Mouse (Mus musculus): ENCODE results near the gene Gm1123.
A peak's percentile ranks its signal among the peaks of the same experiment; 100 is the strongest.

Gm1123 gene

DNA sequence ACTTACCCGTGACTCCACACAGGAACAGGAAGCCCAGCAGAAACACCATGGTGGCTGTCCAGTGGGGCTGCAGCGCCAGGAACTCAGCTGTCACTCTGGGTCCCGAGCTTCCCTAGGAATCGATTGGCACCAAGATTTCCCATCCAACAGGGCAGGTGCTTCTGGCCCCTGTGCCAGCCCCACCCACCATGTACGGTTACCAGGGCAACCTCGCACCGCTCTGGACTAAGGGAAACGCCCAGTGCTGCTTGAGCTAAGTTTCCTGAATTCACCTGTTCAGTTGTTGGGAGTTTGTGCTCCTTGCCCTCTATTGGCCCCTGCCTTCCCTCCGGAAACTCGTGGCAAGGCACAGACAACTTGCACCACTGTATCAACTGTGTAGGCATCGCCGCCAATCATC, at the start of gene Gm1123:
Gene Gm1123 (minus strand): TSS at position 141 of the 400 bp plus-strand sequence.
- no peak for DNase-seq (ENCODE audit: low spot score in 2 of 2)

DNA sequence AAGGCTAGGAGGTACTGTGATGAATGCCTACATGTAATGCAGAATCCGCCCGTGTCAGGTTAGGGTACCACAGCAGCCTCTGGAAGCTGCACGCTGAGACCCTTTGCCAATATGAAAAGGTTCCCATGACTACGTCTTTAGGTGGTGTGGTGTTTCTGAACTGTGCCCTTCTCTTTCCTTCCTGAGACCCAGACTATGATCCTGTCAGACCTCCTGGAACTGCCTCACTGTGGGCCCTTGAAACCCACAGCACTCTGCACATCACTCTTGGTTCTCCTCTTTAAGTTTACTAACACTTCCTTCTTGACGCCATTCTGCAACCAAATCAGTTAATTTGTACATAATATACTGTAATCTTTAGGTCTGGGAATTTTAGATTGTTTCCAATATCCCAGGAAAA, 46.2 kb upstream of the Gm1123 start:
- no peak for DNase-seq (ENCODE audit: low spot score in 2 of 2)

DNA sequence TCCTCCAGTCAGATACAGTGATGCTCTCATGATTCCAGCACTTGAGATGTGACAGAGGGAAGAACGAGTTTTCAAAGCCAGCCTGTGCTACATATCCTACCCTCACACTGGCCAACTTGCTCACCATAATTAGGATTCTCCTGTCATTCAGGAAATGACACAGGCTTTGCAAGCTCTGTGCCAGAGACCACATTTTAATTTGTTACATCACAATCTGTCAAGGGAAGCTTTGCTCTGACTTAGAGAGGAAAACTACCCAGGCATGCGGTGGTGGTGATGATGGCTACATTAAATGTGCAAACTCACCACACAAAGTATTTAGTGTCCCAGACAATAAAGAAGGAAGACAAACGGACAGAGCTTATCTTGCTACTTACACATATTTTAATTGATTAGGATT, 45.8 kb upstream of the Gm1123 start:
- no peak for DNase-seq (ENCODE audit: low spot score in 2 of 2)

DNA sequence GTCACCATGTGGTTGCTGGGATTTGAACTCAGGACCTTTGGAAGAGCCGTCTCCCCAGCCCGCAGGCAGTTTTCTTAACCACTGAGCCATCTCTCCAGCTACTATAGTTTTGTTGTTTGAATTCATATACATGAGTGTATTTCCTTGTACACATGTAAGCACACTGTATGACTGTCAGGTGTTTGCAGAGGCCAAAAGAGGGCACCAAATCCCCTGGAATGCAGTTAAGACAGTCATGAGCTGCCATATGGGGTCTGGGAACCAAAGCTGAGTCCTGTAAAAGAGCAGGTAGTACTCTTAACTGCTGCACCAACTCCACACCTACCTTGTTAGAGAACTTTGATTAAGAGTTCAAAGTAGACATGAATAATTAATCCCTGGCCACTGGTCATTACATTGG, 45.1 kb upstream of the Gm1123 start:
- DNase-seq (ENCODE audit: low spot score in 2 of 2), result no peak

DNA sequence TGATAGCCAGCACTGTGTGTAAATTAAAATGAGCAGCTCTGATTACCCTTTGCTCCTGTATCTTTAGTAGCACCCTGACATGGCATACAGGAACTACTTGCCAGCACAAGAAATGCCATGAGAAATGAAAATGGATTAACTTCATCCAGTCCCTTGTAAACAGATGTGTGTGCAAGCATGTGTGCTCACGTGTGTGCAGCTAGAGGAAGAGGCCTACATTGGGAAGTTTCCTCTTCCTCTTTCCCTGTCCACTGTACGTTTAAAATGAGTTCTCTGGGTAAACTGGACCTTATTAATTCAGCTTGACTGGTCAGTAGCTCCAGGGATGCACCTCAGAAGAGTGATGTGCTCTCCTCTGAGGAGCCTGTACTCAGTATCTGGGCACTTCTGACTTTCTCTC, 38.9 kb upstream of the Gm1123 start:
- no peak for DNase-seq (ENCODE audit: low spot score in 2 of 2)

DNA sequence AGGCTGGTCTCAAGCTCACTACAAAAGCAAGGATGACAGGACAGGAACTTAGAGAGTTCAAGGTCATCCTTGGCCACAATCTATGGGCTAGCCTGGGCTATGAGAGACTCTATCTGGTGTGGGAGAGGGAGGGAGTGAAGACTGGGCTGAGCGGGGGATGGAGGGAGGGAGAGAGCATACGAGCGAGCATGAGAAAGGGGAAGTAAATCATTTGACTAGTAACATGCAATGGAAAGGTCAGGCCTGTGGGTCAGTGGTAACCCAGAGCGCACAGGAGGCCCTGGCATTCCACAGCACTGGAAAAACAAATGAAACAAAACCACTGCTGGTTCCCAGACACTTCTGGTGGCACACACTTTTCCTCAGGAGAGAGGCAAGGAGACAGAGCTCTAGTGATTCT, 37.0 kb upstream of the Gm1123 start:
- DNase-seq (ENCODE audit: low spot score in 2 of 2), result no peak

DNA sequence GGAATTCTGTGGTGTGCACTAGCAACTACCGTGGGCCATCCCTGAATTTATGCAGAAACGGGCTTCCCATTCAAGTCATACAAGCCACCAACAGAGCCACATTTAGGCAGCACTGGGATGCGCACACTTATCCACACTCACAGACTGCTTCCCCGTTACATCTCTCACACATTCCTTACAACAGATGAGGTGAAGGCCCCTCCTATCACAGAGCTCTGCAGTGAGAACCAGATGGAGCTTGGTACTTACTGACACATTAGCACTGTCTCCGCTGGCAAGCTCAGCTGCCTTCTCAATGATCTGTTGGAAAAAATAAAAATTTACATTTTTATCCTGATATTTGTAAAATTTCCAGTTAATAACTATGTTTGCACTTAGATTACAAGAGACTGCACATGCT, 29.8 kb upstream of the Gm1123 start:
- DNase-seq (ENCODE audit: low spot score in 2 of 2), result no peak

DNA sequence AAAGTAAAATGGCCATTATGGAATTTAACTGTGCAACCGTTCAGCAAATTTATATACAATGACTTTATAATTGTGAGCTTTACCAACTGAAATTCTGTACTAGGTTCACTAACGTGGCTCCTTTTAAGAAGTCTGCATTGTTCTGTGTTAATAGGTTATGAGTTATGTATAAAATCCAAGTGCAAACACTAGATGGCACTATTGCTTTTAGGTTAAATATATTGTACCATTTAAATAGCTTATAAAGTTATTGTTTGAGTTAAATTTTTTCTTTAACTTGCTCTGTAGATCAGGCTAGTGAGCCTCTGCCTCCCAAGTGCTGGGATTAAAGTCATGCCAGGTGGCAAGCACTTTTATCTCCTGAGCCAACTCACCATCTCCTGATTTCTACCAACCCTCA, 28.7 kb upstream of the Gm1123 start:
- no peak for DNase-seq (ENCODE audit: low spot score in 2 of 2)

DNA sequence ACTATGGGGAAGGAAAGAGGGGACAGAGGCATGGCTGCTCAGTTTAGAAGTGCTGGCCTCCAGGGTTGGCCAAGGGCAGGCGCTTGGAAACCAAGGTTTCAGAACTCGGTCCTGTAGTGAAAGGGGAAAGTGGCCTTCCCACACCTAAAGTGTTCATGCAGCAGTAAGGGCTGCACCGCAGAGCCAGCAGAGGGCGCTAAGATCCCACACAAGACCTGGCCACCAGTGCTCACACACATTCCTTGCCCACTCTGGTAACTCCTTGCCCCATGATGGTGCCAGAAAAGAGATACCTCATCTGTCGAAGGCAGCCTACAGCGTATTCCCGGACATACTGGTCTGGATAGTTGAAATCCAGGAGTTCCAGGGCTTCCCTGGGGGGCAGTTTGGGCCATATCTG, 27.0 kb upstream of the Gm1123 start:
- peak; percentile 31 to 57 for DNase-seq (ENCODE audit: low spot score in 2 of 2)

DNA sequence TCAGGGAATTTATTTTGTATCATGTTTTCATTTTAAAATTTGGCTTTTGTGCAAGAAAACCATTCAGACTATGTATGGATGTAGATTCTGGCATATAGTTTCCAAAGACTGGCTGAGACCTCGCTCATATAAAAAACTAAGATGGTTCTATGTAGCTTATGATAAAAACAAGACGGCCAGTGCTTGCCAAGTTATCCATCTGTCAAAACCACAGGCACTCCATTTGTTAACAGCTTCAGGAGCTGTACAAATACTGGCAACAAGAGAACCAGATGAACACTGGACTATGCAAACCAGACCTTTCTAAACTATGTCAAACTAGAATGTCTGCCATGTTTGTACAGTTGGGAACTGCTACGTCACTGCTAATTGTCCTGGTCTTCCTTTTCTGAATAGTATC, 22.2 kb upstream of the Gm1123 start:
- no peak for DNase-seq (ENCODE audit: low spot score in 2 of 2)

DNA sequence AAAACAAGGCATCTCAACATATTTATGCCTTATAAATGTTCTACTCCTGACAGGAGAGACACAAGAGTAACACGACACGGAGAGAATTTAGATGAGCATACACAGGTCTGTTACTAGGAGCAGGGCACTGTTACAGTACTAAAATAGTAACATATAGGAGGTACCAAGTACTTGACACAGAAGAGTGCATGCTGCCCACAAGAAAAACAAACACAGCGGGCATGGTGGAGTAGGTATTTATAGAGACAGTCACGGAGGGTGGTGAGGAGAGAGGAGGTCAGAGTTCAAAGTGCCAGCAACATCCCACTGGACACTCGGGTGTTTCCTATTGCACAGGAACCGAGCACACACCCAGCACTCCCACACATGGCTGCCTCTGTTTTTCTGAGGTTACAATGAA, 14.2 kb upstream of the Gm1123 start:
- no peak for DNase-seq (ENCODE audit: low spot score in 2 of 2)

DNA sequence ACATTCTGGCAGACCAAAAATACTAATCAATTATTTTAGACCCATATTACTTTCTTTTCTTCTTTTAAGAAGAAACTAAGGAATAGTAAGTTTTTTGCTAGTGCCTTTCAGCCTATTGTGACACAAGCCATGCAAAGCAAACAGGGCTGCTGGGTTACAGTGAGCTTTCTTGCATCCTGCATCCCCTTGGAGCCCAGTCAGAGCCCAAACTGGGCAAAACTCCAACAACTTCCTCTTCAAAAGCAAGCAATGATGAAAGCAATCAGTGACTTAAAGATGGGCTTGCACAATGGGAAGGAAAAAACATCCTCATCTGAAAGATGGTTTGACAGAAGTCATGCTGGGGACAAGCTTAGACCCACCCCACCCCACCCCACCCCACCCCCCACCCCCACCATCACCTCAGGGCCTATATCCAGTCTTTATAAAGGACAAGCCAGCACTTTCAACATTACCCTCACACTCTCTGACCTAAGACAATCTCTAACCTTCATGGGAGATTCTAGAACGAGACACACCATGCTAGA, 13.3 kb upstream of the Gm1123 start:
- no peak for DNase-seq (ENCODE audit: low spot score in 2 of 2)

DNA sequence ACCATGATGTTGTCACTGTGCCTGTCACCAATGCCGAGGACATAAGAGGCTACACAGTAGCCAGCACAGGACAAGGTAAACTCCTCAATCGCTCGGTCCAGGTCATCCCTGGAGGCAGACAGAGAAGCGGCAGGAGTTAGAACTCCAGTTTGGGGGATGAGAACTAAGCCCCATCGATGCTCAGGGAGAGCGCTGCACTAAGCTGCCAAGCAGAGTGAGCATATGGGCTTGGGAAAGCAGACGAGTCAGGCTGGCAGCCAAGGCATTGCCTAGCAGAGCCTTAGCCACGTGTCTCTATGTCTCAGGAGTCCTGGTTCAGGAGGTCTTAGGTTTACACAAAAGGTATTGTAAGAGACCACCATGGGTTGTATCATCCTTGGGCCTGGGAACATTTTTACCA, 9.2 kb upstream of the Gm1123 start:
- DNase-seq (ENCODE audit: low spot score in 2 of 2), result no peak

DNA sequence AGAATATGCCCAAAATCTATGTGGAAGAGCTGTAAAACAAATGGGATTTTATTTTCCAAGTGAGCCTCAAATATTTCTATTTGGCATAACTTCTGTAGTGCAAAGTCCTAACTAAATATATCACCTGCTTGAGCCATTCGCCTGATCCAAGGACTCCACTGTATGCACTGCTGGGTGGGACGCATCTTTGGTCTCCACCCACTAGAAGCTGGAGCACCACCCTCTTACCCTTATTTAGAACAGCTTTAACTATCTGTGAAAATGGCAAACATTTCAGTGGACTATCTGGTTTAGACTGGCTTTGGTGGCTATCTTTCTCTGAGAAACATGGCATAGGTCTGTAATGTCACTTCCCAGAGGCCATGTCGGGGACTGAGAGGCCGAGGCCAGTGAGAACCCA, 7.1 kb upstream of the Gm1123 start:
- no peak for DNase-seq (ENCODE audit: low spot score in 2 of 2)

DNA sequence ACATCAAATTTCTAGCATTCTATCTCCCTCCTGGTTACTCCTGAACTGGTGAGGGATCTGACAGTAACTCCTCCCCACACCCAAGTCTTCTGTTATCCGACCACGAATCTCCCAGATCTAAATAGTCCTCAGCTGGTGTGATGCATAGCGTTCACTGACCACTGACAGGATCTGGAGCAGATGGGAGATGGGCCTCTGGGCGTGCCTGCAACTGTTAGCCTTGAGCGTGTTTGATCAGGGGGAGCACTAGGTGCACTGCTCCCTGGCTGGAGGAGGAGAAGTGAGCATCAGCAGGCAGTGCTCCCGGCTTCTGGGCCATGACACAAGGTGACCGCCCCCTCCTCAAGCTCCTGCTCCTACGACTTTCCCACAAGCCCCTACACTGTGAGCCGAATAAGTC, 6.5 kb upstream of the Gm1123 start:
- DNase-seq (ENCODE audit: low spot score in 2 of 2), result no peak

DNA sequence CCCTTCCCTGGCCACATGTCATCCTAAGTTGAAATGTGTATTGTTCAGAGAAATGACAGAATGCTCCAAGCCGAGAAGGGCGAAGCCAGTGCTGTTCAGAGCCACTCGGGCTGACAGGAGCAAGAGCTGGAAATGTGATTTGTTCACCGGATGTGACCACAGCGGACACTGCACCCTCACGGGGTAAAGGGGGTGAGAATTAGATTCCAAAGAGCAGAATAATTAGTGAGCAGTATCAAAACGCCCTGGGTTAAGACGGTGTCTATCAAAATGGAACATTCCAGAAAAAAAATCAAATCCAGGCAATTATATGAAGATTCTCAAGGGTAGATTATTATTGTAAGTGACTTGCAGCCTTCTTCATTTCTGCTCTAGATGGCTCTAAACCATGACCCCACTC, 1.4 kb downstream of the Gm1123 start:
- no peak for DNase-seq (ENCODE audit: low spot score in 2 of 2)

DNA sequence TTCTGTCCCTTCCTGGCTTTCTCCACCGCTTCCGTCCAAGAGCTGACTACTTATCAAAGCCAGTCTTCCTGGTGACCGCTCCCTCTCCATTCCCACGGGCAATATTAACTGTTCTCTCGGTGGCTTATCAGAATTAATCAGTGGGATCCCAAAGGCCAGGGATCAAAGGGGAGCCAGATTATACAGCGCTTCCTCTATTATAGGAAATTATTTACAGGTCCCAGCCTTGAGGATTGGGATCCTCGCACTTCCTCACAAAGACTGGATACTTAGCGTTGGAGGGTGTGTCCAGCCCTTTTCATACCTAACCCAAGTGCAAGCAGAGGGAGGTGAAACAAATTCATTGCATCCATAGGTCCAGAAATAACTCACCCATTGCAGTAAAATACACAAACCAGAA, 3.5 kb downstream of the Gm1123 start:
- DNase-seq (ENCODE audit: low spot score in 2 of 2), result no peak

DNA sequence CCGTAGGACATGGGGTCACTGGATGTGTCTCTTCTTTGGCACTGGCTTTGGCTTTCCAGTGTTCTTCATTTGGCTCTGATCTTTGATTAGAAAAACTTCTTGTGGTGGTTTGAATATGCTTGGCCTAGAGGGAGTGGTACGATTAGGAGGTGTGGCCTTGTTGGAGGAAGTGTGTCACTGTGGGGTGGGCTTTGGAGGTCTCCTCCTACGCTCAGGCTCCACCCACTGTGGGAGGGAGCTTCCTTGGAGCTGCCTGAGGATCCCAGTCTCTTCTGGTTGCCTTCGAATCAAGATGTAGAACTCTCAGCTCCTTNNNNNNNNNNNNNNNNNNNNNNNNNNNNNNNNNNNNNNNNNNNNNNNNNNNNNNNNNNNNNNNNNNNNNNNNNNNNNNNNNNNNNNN, 13.8 kb downstream of the Gm1123 start:
- DNase-seq (ENCODE audit: low spot score in 2 of 2), result no peak

DNA sequence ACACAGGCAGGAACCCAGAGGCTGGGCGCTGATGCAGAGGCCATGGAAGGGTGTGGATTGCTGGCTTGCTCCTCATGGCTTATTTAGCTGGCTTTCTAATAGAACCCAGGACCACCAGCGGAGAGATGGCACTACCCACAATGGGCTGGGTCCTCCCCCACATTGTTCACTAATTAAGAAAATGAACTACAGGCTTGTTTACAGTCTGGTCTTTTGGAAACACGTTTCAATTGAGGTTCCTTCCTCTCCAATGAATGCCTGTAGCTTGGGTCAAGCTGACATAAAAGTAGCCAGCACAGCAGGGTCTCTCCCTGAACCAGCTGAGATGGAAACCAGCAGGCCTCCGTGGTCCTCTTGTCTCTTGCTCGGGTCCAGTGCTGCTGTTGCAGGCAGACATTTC, 14.3 kb downstream of the Gm1123 start:
- no peak for DNase-seq (ENCODE audit: low spot score in 2 of 2)

DNA sequence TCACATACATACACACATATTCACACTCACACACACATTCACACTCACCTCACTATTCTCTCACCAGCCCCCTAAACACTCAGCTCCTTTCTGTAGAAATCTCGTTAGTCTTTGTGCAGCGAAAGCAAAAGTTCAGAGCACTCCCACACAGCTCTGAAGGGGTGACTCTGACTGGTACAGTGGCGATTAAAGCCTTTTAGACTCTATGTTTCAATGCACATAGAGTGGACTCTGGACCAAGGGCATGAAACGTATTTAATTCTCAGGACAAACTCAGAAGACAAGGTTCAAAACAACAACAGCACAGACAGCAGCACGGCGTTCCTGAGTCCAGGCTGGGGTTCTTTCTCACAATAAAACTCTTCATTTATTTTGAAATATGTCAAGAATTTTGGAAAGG, 17.8 kb downstream of the Gm1123 start:
- DNase-seq (ENCODE audit: low spot score in 2 of 2), result no peak

DNA sequence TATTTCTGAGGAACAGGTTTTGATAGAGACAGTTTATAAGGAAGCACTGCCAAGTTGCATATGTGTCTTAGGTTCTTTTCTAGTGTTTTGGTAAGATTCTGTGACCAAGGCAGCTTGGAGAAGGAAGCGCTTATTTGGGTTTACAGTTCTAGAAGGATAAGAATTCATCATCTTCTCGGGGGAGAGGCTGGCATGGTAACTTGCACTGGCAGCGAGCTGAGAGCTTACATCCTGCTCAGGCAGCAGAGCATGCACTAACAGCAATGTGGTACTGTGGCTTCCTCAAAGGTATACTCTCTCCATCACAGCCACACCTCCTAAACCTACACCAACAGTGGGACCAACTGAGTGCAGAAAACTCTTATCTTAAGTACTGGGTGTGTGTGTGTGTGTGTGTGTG, 18.8 kb downstream of the Gm1123 start:
- DNase-seq (ENCODE audit: low spot score in 2 of 2), result no peak

DNA sequence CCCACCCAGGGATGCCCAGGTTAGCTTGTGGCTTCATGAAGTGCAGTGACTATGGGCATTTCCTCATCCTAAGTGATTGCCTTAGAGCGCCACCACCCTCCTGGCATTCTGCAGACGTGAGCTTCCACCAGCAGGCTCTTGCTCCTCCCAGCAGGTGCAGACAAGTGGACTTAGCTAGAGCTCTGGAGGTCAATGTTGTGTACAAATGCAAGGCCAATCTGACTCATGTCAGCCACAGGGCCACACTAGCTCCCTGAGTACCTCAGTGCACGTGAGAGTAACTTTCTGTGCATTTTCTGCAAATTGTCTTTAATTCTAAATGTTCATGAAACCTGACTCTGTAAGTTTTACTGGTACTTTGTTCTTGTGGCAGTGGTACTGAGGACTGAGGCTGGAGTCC, 19.2 kb downstream of the Gm1123 start:
- no peak for DNase-seq (ENCODE audit: low spot score in 2 of 2)

DNA sequence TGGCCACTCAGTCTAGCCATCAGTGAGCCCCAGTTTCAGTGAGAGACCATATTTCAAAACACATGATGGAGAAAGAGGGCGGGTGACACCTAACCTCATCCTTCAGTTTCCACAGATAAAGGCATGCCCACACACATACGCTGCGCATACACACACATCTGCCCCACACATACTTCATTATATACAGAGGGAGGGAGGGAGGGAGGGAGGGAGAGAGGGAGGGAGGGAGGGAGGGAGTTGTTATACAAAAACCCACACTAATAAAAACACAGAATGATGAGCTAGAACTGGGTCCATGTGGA, 25.7 kb downstream of the Gm1123 start:
- no peak for DNase-seq (ENCODE audit: low spot score in 2 of 2)

DNA sequence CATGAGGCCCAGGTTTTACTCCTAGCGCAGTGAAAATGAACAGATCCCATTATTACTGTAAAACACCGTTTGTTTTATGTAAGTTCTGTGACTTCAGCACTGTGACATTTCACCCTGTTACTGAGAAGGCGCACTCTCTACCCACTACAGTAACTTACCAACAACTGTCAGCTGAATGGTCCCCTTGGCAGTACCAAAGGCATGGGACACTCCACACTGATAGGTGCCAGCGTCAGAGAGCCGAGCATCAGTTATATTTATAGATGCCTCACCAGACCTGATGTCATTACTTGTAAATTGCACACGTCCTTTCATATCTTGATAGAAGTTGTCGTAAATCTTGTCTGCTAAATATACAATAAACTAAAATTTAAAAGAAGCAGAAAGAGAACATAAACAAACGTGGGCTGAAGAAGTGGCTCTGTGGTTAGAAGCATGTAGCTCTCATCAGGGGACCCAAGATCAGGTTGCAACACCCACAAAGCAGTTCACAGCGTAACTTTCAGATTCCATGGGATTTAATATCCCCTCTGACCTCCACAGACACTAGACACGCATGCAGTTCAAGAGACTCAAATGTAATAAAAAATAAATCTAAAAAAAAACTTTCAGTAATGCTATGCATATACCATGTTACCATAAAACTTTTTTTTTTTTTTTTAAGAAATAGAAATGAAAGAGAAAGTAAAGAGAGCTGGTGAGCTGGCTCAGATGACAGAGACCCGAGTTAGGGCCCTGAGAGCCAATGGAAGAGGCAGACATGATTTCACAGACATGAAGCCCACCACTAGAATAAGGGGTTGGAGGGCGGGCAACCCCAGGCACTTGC, 26.2 kb downstream of the Gm1123 start:
- DNase-seq (ENCODE audit: low spot score in 2 of 2), result no peak

Measured in spleen, postnatal 36 days (tissue).